Mouse (Mus musculus): ENCODE results near the gene Ghr.

- no peak for TF ChIP-seq POLR2A (IDR thresholded peaks at IDR 0.05; ENCODE audit: low read depth, low read length)
- TF ChIP-seq CTCF (conservative IDR thresholded peaks at IDR 0.05; ENCODE audit: insufficient read depth, insufficient read length, low read depth, low read length) = no peak
Observed at GRCm38 (mm10) chr15:3286032-3286431, 297.3 kb downstream of the Ghr start.
